Comparison of ENCODE assay signal across 11 mouse cellular contexts in the genomic region with DNA sequence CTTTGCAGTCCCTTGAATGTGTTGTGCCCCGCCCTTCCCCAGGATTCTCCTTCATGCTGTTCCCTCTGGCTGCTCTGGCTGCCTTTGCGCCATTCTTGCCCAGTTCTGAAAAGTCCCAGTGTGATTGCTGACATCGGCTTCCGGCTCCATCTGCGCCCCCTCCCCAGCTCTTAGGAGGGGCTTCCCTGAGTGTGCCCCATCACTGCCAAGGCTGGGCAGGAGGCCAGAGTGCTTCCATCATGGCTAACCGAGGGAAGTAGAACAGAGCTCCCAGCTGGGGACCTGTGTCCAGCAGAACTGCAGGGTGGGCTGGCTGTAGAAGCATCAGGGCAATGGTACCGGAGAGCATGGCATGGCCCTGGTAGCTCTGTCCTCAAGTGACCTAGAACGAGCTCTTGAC. TPM values are rescaled to one million over a fixed set of nuclear protein-coding genes. Genes with fewer than 3 reads are reported as not detected.
DNase-seq lines count a peak whose midpoint lies in the region; ATAC-seq and TF ChIP-seq lines count a peak whose summit lies in the region.
"Had no signal": no experiment of that assay in that cellular context is flagged by ENCODE, and none has a peak within 500 bp of the region (broad histone marks: within the 10 kb centered on the region; RNA-seq: fewer than 3 reads in every experiment).

No protein-coding gene starts in this region.

- no peak overlapping the region for H3K9ac ChIP-seq in stomach, embryonic 16.5 days (ENCODE audit: low read length)
- no peak overlapping the region for H3K9ac ChIP-seq in stomach, postnatal 0 days (ENCODE audit: low read length)
- H3K9ac ChIP-seq: limb, embryonic 12.5 days had no signal

- H3K36me3 ChIP-seq in stomach, embryonic 16.5 days (ENCODE audit: control insufficient read depth, insufficient read depth, low read length), result no peaks in the 10 kb centered on the region
- no peaks in the 10 kb centered on the region for H3K36me3 ChIP-seq in stomach, postnatal 0 days (ENCODE audit: control insufficient read depth, insufficient read depth, low read length)
- H3K36me3 ChIP-seq: heart, embryonic 10.5 days; limb, embryonic 12.5 days had no signal

- ATAC-seq in stomach, embryonic 16.5 days (ENCODE audit: insufficient read depth, low FRiP score), result peak; percentile 40; the same call in 1 of the 2 replicates
- ATAC-seq in stomach, postnatal 0 days (ENCODE audit: low FRiP score, low TSS enrichment), result no peak
- ATAC-seq in monocyte, adult 5-6 weeks (replicated peaks; ENCODE audit: insufficient number of reproducible peaks, low FRiP score, low TSS enrichment, poor library complexity, severe bottlenecking), result no peak

- H3K4me3 ChIP-seq in stomach, embryonic 16.5 days (replicated peaks; ENCODE audit: low read length), result no peak overlapping the region
- H3K4me3 ChIP-seq in stomach, postnatal 0 days (ENCODE audit: low read depth, low read length), result no peak overlapping the region
- H3K4me3 ChIP-seq: heart, embryonic 10.5 days; layer of hippocampus, adult 2 months; limb, embryonic 12.5 days had no signal

- no peak overlapping the region for H3K27ac ChIP-seq in stomach, embryonic 16.5 days (ENCODE audit: low read length)
- no peak overlapping the region for H3K27ac ChIP-seq in stomach, postnatal 0 days (replicated peaks)
- H3K27ac ChIP-seq: heart, embryonic 10.5 days; layer of hippocampus, adult 2 months; limb, embryonic 12.5 days had no signal

- peak; percentile 42 to 56 for DNase-seq in layer of hippocampus, postnatal 14 days (ENCODE audit: low spot score in 2 of 2)
- no peak for DNase-seq in layer of hippocampus, adult 18-20 months (ENCODE audit: low spot score in 2 of 2)
- DNase-seq in stomach, postnatal 0 days (ENCODE audit: low spot score), result no peak
- peak; percentile 59 to 74 for DNase-seq in cerebellum, postnatal 25 days
- DNase-seq in retina, postnatal 7 days (ENCODE audit: low read depth, low spot score), result peak; percentile 4
- DNase-seq in ovary, postnatal 36 days (ENCODE audit: low spot score), result no peak

- no peaks in the 10 kb centered on the region for H3K9me3 ChIP-seq in stomach, embryonic 16.5 days (replicated peaks; ENCODE audit: control insufficient read depth, low read length)
- no peaks in the 10 kb centered on the region for H3K9me3 ChIP-seq in stomach, postnatal 0 days (ENCODE audit: control insufficient read depth, low read length)
- H3K9me3 ChIP-seq: heart, embryonic 10.5 days; limb, embryonic 12.5 days had no signal

- H3K4me1 ChIP-seq in stomach, embryonic 16.5 days (ENCODE audit: control insufficient read depth, insufficient read depth, low read length), result peaks cover 6% of the 10 kb centered on the region
- no peaks in the 10 kb centered on the region for H3K4me1 ChIP-seq in stomach, postnatal 0 days (replicated peaks; ENCODE audit: control insufficient read depth, insufficient read depth)

- no peak overlapping the region for H3K4me2 ChIP-seq in stomach, embryonic 16.5 days (ENCODE audit: low read depth, low read length)
- H3K4me2 ChIP-seq in stomach, postnatal 0 days (replicated peaks; ENCODE audit: low read depth), result no peak overlapping the region
- H3K4me2 ChIP-seq: limb, embryonic 12.5 days had no signal

- H3K27me3 ChIP-seq in stomach, embryonic 16.5 days (ENCODE audit: control insufficient read depth, insufficient read depth, low read length), result no peaks in the 10 kb centered on the region
- no peaks in the 10 kb centered on the region for H3K27me3 ChIP-seq in stomach, postnatal 0 days (ENCODE audit: control insufficient read depth, insufficient read depth, low read length)
- H3K27me3 ChIP-seq: limb, embryonic 12.5 days had no signal

- WGBS in stomach, embryonic 16.5 days, result 71% methylated on average over 8 of the region's 8 CpGs
- WGBS in stomach, postnatal 0 days, result 63% methylated on average over 8 of the region's 8 CpGs

- no peak for TF ChIP-seq EP300 in stomach, postnatal 0 days (optimal IDR thresholded peaks at IDR 0.05)

- no peak for TF ChIP-seq CTCF in stomach, postnatal 0 days (IDR thresholded peaks at IDR 0.05; ENCODE audit: low read depth)

RNA-seq across cellular contexts. Expression of gene Frrs1l, which starts 14.8 kb away (rescaled TPM):
- 100 to 1,000 TPM; 161 to 167 TPM for total RNA-seq in layer of hippocampus, postnatal 14 days (2021)
- total RNA-seq in layer of hippocampus, adult 18-20 months (2021), result 100 to 1,000 TPM; 216 to 233 TPM
- 0.60 and 0.71 TPM in 2 replicates for polyA plus RNA-seq in stomach, embryonic 16.5 days (2015; fragmentation: Nextera tagmentation; extraction: Ambion mirVana)
- polyA plus RNA-seq in stomach, postnatal 0 days (2015; fragmentation: Nextera tagmentation; extraction: Ambion mirVana), result 0.21 TPM in 2 replicates
- total RNA-seq in monocyte, adult 5-6 weeks (2017), result 0.32 TPM in 1 of 3 replicates, not detected in the others

RNA-seq across cellular contexts. Expression of gene Tmem245, which starts 57.8 kb away (rescaled TPM):
- 10 to 100 TPM; 28.1 to 28.7 TPM for total RNA-seq in layer of hippocampus, postnatal 14 days (2021)
- total RNA-seq in layer of hippocampus, adult 18-20 months (2021), result 10 to 100 TPM; 33.7 to 35.4 TPM
- polyA plus RNA-seq in stomach, embryonic 16.5 days (2015; fragmentation: Nextera tagmentation; extraction: Ambion mirVana), result 5.7 and 5.8 TPM in 2 replicates
- 4.0 and 4.9 TPM in 2 replicates for polyA plus RNA-seq in stomach, postnatal 0 days (2015; fragmentation: Nextera tagmentation; extraction: Ambion mirVana)
- total RNA-seq in monocyte, adult 5-6 weeks (2017), result 7.8 to 15.0 TPM (median 9.9 TPM) in 3 replicates

Comparison
In these comparisons a context has a peak if more than half of its experiments do, and no peak if none do; other contexts are left out.
1. DNase-seq: peak in layer of hippocampus, postnatal 14 days (2 of 2), cerebellum, postnatal 25 days (2 of 2) and retina, postnatal 7 days (single experiment); none in layer of hippocampus, adult 18-20 months (0 of 2), stomach, postnatal 0 days (single experiment) and ovary, postnatal 36 days (single experiment).
2. RNA of gene Frrs1l, which starts 14.8 kb away (total RNA-seq): 216 to 233 TPM in layer of hippocampus, adult 18-20 months and 161 to 167 TPM in layer of hippocampus, postnatal 14 days; 0.32 TPM in monocyte, adult 5-6 weeks; every median in the first group is over 100 times any median in the second.